Comparison of ENCODE assay signal across 12 mouse cellular contexts in genomic region chr8:54806173-54806572, GRCm38 (mm10).
"Had no signal": no experiment of that assay in that cellular context is flagged by ENCODE, and none has a peak within 500 bp of the region (broad histone marks: within the 10 kb centered on the region; RNA-seq: fewer than 3 reads in every experiment).

No protein-coding gene starts in this region.

- H3K9ac ChIP-seq: limb, embryonic 13.5 days; liver, embryonic 14.5 days; midbrain, embryonic 15.5 days; neural tube, embryonic 13.5 days had no signal

- H3K27me3 ChIP-seq: limb, embryonic 13.5 days; midbrain, embryonic 15.5 days; neural tube, embryonic 13.5 days had no signal

- H3K27ac ChIP-seq: limb, embryonic 13.5 days; liver, embryonic 14.5 days; midbrain, embryonic 15.5 days; neural tube, embryonic 13.5 days had no signal

- DNase-seq: kidney, postnatal 14 days; left cerebral cortex, postnatal 4 days; lung, adult 18-20 months; retina, postnatal 1 day; right cerebral cortex, postnatal 4 days; spleen, adult 18-20 months; thymus, adult 2 months; thymus, postnatal 25 days had no signal

- H3K36me3 ChIP-seq: limb, embryonic 13.5 days; midbrain, embryonic 15.5 days; neural tube, embryonic 13.5 days had no signal

- H3K4me1 ChIP-seq: limb, embryonic 13.5 days; midbrain, embryonic 15.5 days had no signal

- H3K4me2 ChIP-seq: limb, embryonic 13.5 days; midbrain, embryonic 15.5 days; neural tube, embryonic 13.5 days had no signal

- ATAC-seq: midbrain, embryonic 15.5 days had no signal

- H3K9me3 ChIP-seq: limb, embryonic 13.5 days; midbrain, embryonic 15.5 days; neural tube, embryonic 13.5 days had no signal

- H3K4me3 ChIP-seq: limb, embryonic 13.5 days; midbrain, embryonic 15.5 days; neural tube, embryonic 13.5 days had no signal
